Mouse (Mus musculus): Measurements from ENCODE around the gene Gm3625. TPM values are rescaled to one million over a fixed set of nuclear protein-coding genes. Genes with fewer than 3 reads are reported as not detected.

Gene Gm3625
- polyA plus RNA-seq, 1 experiment = not detected

GRCm38 (mm10) chr12:4548053-4549013, 44.4 kb downstream of the Gm3625 start:
- 14% methylated on average over 18 of the region's 18 CpGs for WGBS
- Histone ChIP-seq H3K4me3 (replicated peaks; ENCODE audit: insufficient read depth, low read depth, low read length) (no peak overlapping the region), H3K4me1 (ENCODE audit: control insufficient read depth, insufficient read depth, low read length) (no peaks in the 10 kb centered on the region), H3K27me3 (ENCODE audit: control insufficient read depth, insufficient read depth, low read length) (no peaks in the 10 kb centered on the region), H3K27ac (ENCODE audit: insufficient read depth, low read length) (no peak overlapping the region)
- TF ChIP-seq POLR2A (IDR thresholded peaks at IDR 0.05; ENCODE audit: borderline replicate concordance, insufficient read depth, low read length) (no peak), CTCF (IDR thresholded peaks at IDR 0.05; ENCODE audit: borderline replicate concordance, insufficient read depth, low read depth, low read length) (peak; percentile 74)
- DNase-seq = peak; percentile 63 to 75

DNA sequence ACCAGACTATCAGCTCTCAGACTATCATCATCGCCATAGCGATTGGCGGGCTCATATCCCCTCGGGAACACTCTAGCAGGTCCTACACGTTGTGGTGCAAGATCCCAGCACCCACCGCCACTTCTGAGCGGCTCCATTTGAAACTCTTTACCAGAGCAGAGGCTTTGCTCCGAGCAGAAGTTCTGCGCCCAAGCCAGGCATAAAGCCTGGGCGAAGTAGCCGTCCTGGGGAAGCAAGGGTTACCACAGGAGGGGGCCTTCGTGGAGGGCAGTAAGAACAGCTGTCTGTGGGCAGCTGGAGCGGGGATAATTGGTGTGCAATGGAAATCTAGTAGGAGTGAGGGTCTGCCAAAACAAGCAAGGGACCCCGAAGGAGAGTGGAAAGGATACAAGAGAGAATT, 45.2 kb downstream of the Gm3625 start:
- WGBS = 28% methylated on average over 14 of the region's 14 CpGs
- Histone ChIP-seq H3K4me1 (ENCODE audit: control insufficient read depth, insufficient read depth, low read length) (no peaks in the 10 kb centered on the region), H3K27me3 (ENCODE audit: control insufficient read depth, insufficient read depth, low read length) (no peaks in the 10 kb centered on the region), H3K4me3 (replicated peaks; ENCODE audit: insufficient read depth, low read depth, low read length) (no peak overlapping the region), H3K27ac (ENCODE audit: insufficient read depth, low read length) (no peak overlapping the region)
- DNase-seq = no peak
- TF ChIP-seq CTCF (IDR thresholded peaks at IDR 0.05; ENCODE audit: borderline replicate concordance, insufficient read depth, low read depth, low read length) (no peak), POLR2A (IDR thresholded peaks at IDR 0.05; ENCODE audit: borderline replicate concordance, insufficient read depth, low read length) (no peak)

GRCm38 (mm10) chr12:4546491-4546890, 46.2 kb downstream of the Gm3625 start:
- no peaks in the 10 kb centered on the region for H3K4me1 ChIP-seq (ENCODE audit: control insufficient read depth, insufficient read depth, low read length)
- no peak for TF ChIP-seq CTCF (IDR thresholded peaks at IDR 0.05; ENCODE audit: borderline replicate concordance, insufficient read depth, low read depth, low read length)
- no peak for TF ChIP-seq POLR2A (IDR thresholded peaks at IDR 0.05; ENCODE audit: borderline replicate concordance, insufficient read depth, low read length)
- no peak overlapping the region for H3K27ac ChIP-seq (ENCODE audit: insufficient read depth, low read length)
- no peaks in the 10 kb centered on the region for H3K27me3 ChIP-seq (ENCODE audit: control insufficient read depth, insufficient read depth, low read length)
- no peak for DNase-seq
- 35% methylated on average over 5 of the region's 5 CpGs for WGBS
- no peak overlapping the region for H3K4me3 ChIP-seq (replicated peaks; ENCODE audit: insufficient read depth, low read depth, low read length)

GRCm38 (mm10) chr12:4545425-4545824, 47.3 kb downstream of the Gm3625 start:
- H3K27me3 ChIP-seq (ENCODE audit: control insufficient read depth, insufficient read depth, low read length) = no peaks in the 10 kb centered on the region
- no peak overlapping the region for H3K4me3 ChIP-seq (replicated peaks; ENCODE audit: insufficient read depth, low read depth, low read length)
- no peak for DNase-seq
- H3K4me1 ChIP-seq (ENCODE audit: control insufficient read depth, insufficient read depth, low read length) = no peaks in the 10 kb centered on the region
- TF ChIP-seq CTCF (IDR thresholded peaks at IDR 0.05; ENCODE audit: borderline replicate concordance, insufficient read depth, low read depth, low read length) (no peak), POLR2A (IDR thresholded peaks at IDR 0.05; ENCODE audit: borderline replicate concordance, insufficient read depth, low read length) (no peak)
- H3K27ac ChIP-seq (ENCODE audit: insufficient read depth, low read length) = no peak overlapping the region

DNA sequence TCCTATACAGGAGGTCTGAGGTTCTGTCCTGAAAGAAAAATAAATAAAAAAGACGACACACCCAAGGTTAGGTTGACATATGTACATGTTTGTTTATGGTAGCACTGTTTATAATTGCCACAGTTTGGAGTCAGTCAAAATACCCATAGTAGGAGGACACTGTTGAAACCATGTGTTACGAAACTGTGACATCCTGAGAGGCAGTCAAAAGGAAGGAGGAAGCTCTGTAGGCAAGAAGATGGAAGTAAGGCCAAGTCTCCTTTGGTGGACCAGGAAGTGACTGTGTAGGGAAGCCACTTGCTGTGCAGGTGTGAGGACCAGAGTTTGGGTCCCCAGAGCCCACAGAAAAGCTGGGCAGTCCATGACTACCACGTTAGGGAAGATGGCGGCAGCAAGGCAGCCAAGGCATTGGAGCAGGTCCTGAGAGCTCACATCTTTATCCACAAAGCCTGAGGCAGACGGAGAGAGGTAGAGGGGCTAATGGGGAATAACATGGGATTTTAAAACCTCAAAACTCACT, 48.3 kb downstream of the Gm3625 start:
- Histone ChIP-seq H3K4me3 (replicated peaks; ENCODE audit: insufficient read depth, low read depth, low read length) (no peak overlapping the region), H3K27me3 (ENCODE audit: control insufficient read depth, insufficient read depth, low read length) (no peaks in the 10 kb centered on the region), H3K27ac (ENCODE audit: insufficient read depth, low read length) (no peak overlapping the region), H3K4me1 (ENCODE audit: control insufficient read depth, insufficient read depth, low read length) (no peaks in the 10 kb centered on the region)
- TF ChIP-seq CTCF (IDR thresholded peaks at IDR 0.05; ENCODE audit: borderline replicate concordance, insufficient read depth, low read depth, low read length) (no peak), POLR2A (IDR thresholded peaks at IDR 0.05; ENCODE audit: borderline replicate concordance, insufficient read depth, low read length) (no peak)
- 92% methylated on average over 5 of the region's 5 CpGs for WGBS
- no peak for DNase-seq

Other genes with a start within 250 kb of the Gm3625 start
- gene Ncoa1, start 115.7 kb downstream of the Gm3625 start, polyA plus RNA-seq (2012; rRNA removed) = 60.6 and 62.5 TPM in 2 replicates
- 26.5 and 27.5 TPM in 2 replicates for gene Itsn2, start 289 bp downstream of the Gm3625 start, polyA plus RNA-seq (2012; rRNA removed)
- 2.1 and 2.2 TPM in 2 replicates for gene Fam228a, start 145.5 kb upstream of the Gm3625 start, polyA plus RNA-seq (2012; rRNA removed)
- gene Pfn4, start 176.1 kb upstream of the Gm3625 start, polyA plus RNA-seq (2012; rRNA removed) = 8.9 and 11.0 TPM in 2 replicates
- 6.9 and 11.4 TPM in 2 replicates for gene Fam228b, start 176.3 kb upstream of the Gm3625 start, polyA plus RNA-seq (2012; rRNA removed)
- gene Sf3b6, start 224.6 kb upstream of the Gm3625 start, polyA plus RNA-seq (2012; rRNA removed) = 132 and 137 TPM in 2 replicates
- gene Fkbp1b, start 248.7 kb upstream of the Gm3625 start, polyA plus RNA-seq (2012; rRNA removed) = 56.1 and 66.9 TPM in 2 replicates

Measured in cerebellum, adult 2 months (tissue).